ENCODE assay signal across 22 mouse cellular contexts in genomic region chr8:109172701-109173100, GRCm38 (mm10).
"Had no signal": no experiment of that assay in that cellular context is flagged by ENCODE, and none has a peak within 500 bp of the region (broad histone marks: within the 10 kb centered on the region; RNA-seq: fewer than 3 reads in every experiment).

No protein-coding gene starts in this region.

- DNase-seq: heart, postnatal 10 days; heart, postnatal 14 days; heart, postnatal 36 days; heart, postnatal 4 days; kidney, adult 11 months; kidney, adult 18-20 months; kidney, adult 2 months; kidney, adult 8-10 months; kidney, adult 9 months; kidney, postnatal 10 days; kidney, postnatal 14 days; kidney, postnatal 25 days; kidney, postnatal 36 days; kidney, postnatal 4 days; layer of hippocampus, adult 9-11 months; layer of hippocampus, postnatal 36 days had no signal

- ATAC-seq: hindbrain, embryonic 16.5 days; hindbrain, postnatal 0 days; inflammation-experienced regulatory T-cells, adult 6 months; intestine, embryonic 15.5 days; intestine, embryonic 16.5 days; intestine, postnatal 0 days had no signal
